Mouse (Mus musculus): ENCODE results near the gene Cdkl2. TPM values are rescaled to one million over a fixed set of nuclear protein-coding genes. Genes with fewer than 3 reads are reported as not detected.

Gene Cdkl2
- 3.0 and 3.9 TPM in 2 replicates for polyA plus RNA-seq (2015; fragmentation: Nextera tagmentation; extraction: Ambion mirVana)

GRCm38 (mm10) chr5:92043783-92044182, at the start of gene Cdkl2:
Cdkl2 (minus strand) TSS chr5:92043883.
- Histone ChIP-seq H3K4me2 (peak within 1 kb of the TSS; percentile 89), H3K27me3 (replicated peaks) (no peaks in the 10 kb centered on the region), H3K27ac (peak within 1 kb of the TSS; percentile 88), H3K4me1 (0 out of 2 replicates have a peak, but pooled peaks cover 2% of the 10 kb centered on the region), H3K36me3 (no peaks in the 10 kb centered on the region), H3K4me3 (replicated peaks) (peak within 1 kb of the TSS; percentile 82), H3K9ac (peak within 1 kb of the TSS; percentile 47), H3K9me3 (no peaks in the 10 kb centered on the region)
- ATAC-seq (ENCODE audit: insufficient read depth, low FRiP score, low read depth): no peak
- WGBS: 69% methylated on average over 4 of the region's 4 CpGs

GRCm38 (mm10) chr5:92087469-92087868, 43.8 kb upstream of the Cdkl2 start:
- no peak overlapping the region for H3K4me3 ChIP-seq (replicated peaks)
- ATAC-seq (ENCODE audit: insufficient read depth, low FRiP score, low read depth): no peak
- no peaks in the 10 kb centered on the region for H3K36me3 ChIP-seq
- no peaks in the 10 kb centered on the region for H3K9me3 ChIP-seq
- no peak overlapping the region for H3K9ac ChIP-seq
- 91% methylated on average over 4 of the region's 4 CpGs for WGBS
- no peaks in the 10 kb centered on the region for H3K27me3 ChIP-seq (replicated peaks)
- H3K4me2 ChIP-seq: no peak overlapping the region
- no peaks in the 10 kb centered on the region for H3K4me1 ChIP-seq
- no peak overlapping the region for H3K27ac ChIP-seq

GRCm38 (mm10) chr5:92085821-92086550, 42.3 kb upstream of the Cdkl2 start:
- ATAC-seq (ENCODE audit: insufficient read depth, low FRiP score, low read depth): no peak
- peaks cover 11% of the 10 kb centered on the region; the same call in 1 of the 2 replicates for H3K4me1 ChIP-seq
- no peak overlapping the region for H3K4me3 ChIP-seq (replicated peaks)
- no peaks in the 10 kb centered on the region for H3K27me3 ChIP-seq (replicated peaks)
- H3K36me3 ChIP-seq: no peaks in the 10 kb centered on the region
- no peak overlapping the region for H3K4me2 ChIP-seq
- no peak overlapping the region for H3K9ac ChIP-seq
- 87% methylated on average over 7 of the region's 7 CpGs for WGBS
- no peak overlapping the region for H3K27ac ChIP-seq
- H3K9me3 ChIP-seq: no peaks in the 10 kb centered on the region

- H3K4me2 ChIP-seq: no peak overlapping the region
- no peak for ATAC-seq (ENCODE audit: insufficient read depth, low FRiP score, low read depth)
- H3K27me3 ChIP-seq (replicated peaks): no peaks in the 10 kb centered on the region
- peaks cover 15% of the 10 kb centered on the region; the same call in 1 of the 2 replicates for H3K4me1 ChIP-seq
- H3K9me3 ChIP-seq: no peaks in the 10 kb centered on the region
- H3K27ac ChIP-seq: no peak overlapping the region
- H3K4me3 ChIP-seq (replicated peaks): no peak overlapping the region
- whole genome bisulfite sequencing: 62% methylated on average over 4 of the region's 4 CpGs
- no peaks in the 10 kb centered on the region for H3K36me3 ChIP-seq
- no peak overlapping the region for H3K9ac ChIP-seq
These were observed 41.6 kb upstream of the Cdkl2 start for GRCm38 (mm10) chr5:92085246-92085645.

GRCm38 (mm10) chr5:92083417-92084038, 39.8 kb upstream of the Cdkl2 start, which contains the start of gene G3bp2:
G3bp2 (minus strand) TSS chr5:92083719.
- Histone ChIP-seq H3K4me1 (peaks cover 15% of the 10 kb centered on the region; the same call in 1 of the 2 replicates), H3K9ac (peak within 1 kb of the TSS; percentile 95), H3K27ac (peak within 1 kb of the TSS; percentile 98), H3K4me3 (replicated peaks) (peak within 1 kb of the TSS; percentile 78), H3K36me3 (no peaks in the 10 kb centered on the region), H3K9me3 (no peaks in the 10 kb centered on the region), H3K4me2 (peak within 1 kb of the TSS; percentile 60), H3K27me3 (replicated peaks) (no peaks in the 10 kb centered on the region)
- under 1% methylated on average over 65 of the region's 65 CpGs for WGBS
- ATAC-seq (ENCODE audit: insufficient read depth, low FRiP score, low read depth): peak; percentile 99

- Histone ChIP-seq H3K4me3 (replicated peaks) (peak overlapping the region; percentile 78), H3K9ac (peak overlapping the region; percentile 95), H3K4me2 (peak overlapping the region; percentile 58), H3K36me3 (no peaks in the 10 kb centered on the region), H3K27me3 (replicated peaks) (no peaks in the 10 kb centered on the region), H3K9me3 (no peaks in the 10 kb centered on the region), H3K27ac (peak overlapping the region; percentile 98), H3K4me1 (peaks cover 15% of the 10 kb centered on the region; the same call in 1 of the 2 replicates)
- ATAC-seq (ENCODE audit: insufficient read depth, low FRiP score, low read depth): peak; percentile 1; the same call in 1 of the 2 replicates
- WGBS: under 1% methylated on average over 54 of the region's 55 CpGs
These were observed 39.2 kb upstream of the Cdkl2 start for GRCm38 (mm10) chr5:92082821-92083401.

- H3K4me2 ChIP-seq: peak overlapping the region; percentile 58
- H3K4me1 ChIP-seq: peaks cover 15% of the 10 kb centered on the region; the same call in 1 of the 2 replicates
- H3K4me3 ChIP-seq (replicated peaks): peak overlapping the region; percentile 78; the same call in 1 of the 2 replicates
- H3K9ac ChIP-seq: no peak overlapping the region
- H3K9me3 ChIP-seq: no peaks in the 10 kb centered on the region
- H3K27ac ChIP-seq: no peak overlapping the region
- H3K36me3 ChIP-seq: 0 out of 2 replicates have a peak, but pooled peaks cover 4% of the 10 kb centered on the region
- H3K27me3 ChIP-seq (replicated peaks): no peaks in the 10 kb centered on the region
- no peak for ATAC-seq (ENCODE audit: insufficient read depth, low FRiP score, low read depth)
- WGBS: 49% methylated on average over 3 of the region's 3 CpGs
These were observed 37.6 kb upstream of the Cdkl2 start for GRCm38 (mm10) chr5:92081326-92081725.

GRCm38 (mm10) chr5:92080400-92080799, 36.7 kb upstream of the Cdkl2 start:
- H3K27ac ChIP-seq: no peak overlapping the region
- peaks cover 15% of the 10 kb centered on the region; the same call in 1 of the 2 replicates for H3K4me1 ChIP-seq
- no peak overlapping the region for H3K4me2 ChIP-seq
- WGBS: 56% methylated on average over 1 of the region's 1 CpGs
- 0 out of 2 replicates have a peak, but pooled peaks cover 4% of the 10 kb centered on the region for H3K36me3 ChIP-seq
- no peak overlapping the region for H3K9ac ChIP-seq
- ATAC-seq (ENCODE audit: insufficient read depth, low FRiP score, low read depth): no peak
- H3K27me3 ChIP-seq (replicated peaks): no peaks in the 10 kb centered on the region
- no peak overlapping the region for H3K4me3 ChIP-seq (replicated peaks)
- no peaks in the 10 kb centered on the region for H3K9me3 ChIP-seq

GRCm38 (mm10) chr5:92079304-92079703, 35.6 kb upstream of the Cdkl2 start:
- no peak overlapping the region for H3K4me2 ChIP-seq
- peaks cover 15% of the 10 kb centered on the region; the same call in 1 of the 2 replicates for H3K4me1 ChIP-seq
- no peaks in the 10 kb centered on the region for H3K27me3 ChIP-seq (replicated peaks)
- H3K9me3 ChIP-seq: no peaks in the 10 kb centered on the region
- H3K36me3 ChIP-seq: 0 out of 2 replicates have a peak, but pooled peaks cover 4% of the 10 kb centered on the region
- 59% methylated on average over 1 of the region's 1 CpGs for WGBS
- no peak overlapping the region for H3K9ac ChIP-seq
- no peak overlapping the region for H3K4me3 ChIP-seq (replicated peaks)
- no peak for ATAC-seq (ENCODE audit: insufficient read depth, low FRiP score, low read depth)
- H3K27ac ChIP-seq: no peak overlapping the region

GRCm38 (mm10) chr5:92078751-92079150, 35.1 kb upstream of the Cdkl2 start:
- Histone ChIP-seq H3K4me3 (replicated peaks) (no peak overlapping the region), H3K9ac (no peak overlapping the region), H3K36me3 (0 out of 2 replicates have a peak, but pooled peaks cover 4% of the 10 kb centered on the region), H3K27ac (no peak overlapping the region), H3K4me2 (no peak overlapping the region), H3K4me1 (peaks cover 15% of the 10 kb centered on the region; the same call in 1 of the 2 replicates), H3K9me3 (no peaks in the 10 kb centered on the region), H3K27me3 (replicated peaks) (no peaks in the 10 kb centered on the region)
- ATAC-seq (ENCODE audit: insufficient read depth, low FRiP score, low read depth): no peak

- H3K9me3 ChIP-seq: no peaks in the 10 kb centered on the region
- no peak overlapping the region for H3K9ac ChIP-seq
- H3K27me3 ChIP-seq (replicated peaks): no peaks in the 10 kb centered on the region
- WGBS: 75% methylated on average over 1 of the region's 1 CpGs
- peaks cover 5% of the 10 kb centered on the region; the same call in 1 of the 2 replicates for H3K4me1 ChIP-seq
- H3K36me3 ChIP-seq: 0 out of 2 replicates have a peak, but pooled peaks cover 4% of the 10 kb centered on the region
- H3K4me2 ChIP-seq: no peak overlapping the region
- ATAC-seq (ENCODE audit: insufficient read depth, low FRiP score, low read depth): no peak
- no peak overlapping the region for H3K27ac ChIP-seq
- H3K4me3 ChIP-seq (replicated peaks): no peak overlapping the region
These were observed 32.6 kb upstream of the Cdkl2 start for GRCm38 (mm10) chr5:92076273-92076672.
